Mouse (Mus musculus) CD4-positive helper T cell, adult 2 months (primary cell): ENCODE data around the gene Hdgfl2.
A peak's percentile ranks its signal among the peaks of the same experiment; 100 is the strongest.

Experiments used
- DNase-seq: peaks from one replicate; pipeline ENCODE4 v3.0.0-alpha.2; 2012; ENCODE audit warnings: low read depth, missing footprints, low spot score

Gene Hdgfl2

GRCm38 (mm10) chr17:56125276-56125630, 45.8 kb downstream of the Hdgfl2 start:
- no peak for DNase-seq

DNA sequence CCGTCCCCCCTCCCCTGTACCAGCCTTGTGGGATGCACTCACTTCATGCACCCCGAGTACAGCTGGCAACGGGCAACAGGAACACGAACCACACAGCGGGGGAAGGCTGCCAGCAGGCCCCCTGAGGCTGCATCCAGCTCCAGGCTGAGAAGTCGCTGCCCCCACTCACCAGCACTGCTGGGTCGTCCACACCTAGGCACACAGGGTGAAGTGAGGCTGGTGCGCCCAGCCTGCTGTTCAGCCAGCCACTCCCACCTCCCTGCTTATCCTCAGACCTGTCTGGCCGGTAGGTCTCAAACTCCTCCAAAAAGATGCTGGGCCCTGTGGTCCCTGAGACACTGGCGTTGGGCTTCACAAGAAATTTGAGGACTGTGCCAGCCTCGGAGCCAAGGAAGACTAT, 46.7 kb downstream of the Hdgfl2 start:
- DNase-seq, result no peak

DNA sequence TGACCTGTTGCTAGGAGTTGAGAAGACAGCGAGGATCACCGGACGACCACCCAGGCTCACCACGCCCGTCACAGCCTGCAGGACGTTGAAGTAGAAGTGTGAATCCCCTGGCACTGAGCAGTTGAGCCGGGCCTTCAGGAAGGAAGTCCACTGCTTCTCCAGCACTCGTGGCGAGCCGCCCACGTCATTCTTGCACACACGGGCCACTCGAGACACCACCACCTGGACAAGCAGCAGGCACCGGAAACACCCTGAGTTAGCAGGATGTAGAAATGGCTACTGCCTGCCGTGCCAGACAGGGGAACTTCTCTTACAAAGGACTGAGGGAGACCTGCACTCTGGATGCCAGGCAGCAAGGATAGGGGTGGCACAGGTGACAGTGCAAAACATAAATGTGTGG, 48.8 kb downstream of the Hdgfl2 start:
- no peak for DNase-seq

DNA sequence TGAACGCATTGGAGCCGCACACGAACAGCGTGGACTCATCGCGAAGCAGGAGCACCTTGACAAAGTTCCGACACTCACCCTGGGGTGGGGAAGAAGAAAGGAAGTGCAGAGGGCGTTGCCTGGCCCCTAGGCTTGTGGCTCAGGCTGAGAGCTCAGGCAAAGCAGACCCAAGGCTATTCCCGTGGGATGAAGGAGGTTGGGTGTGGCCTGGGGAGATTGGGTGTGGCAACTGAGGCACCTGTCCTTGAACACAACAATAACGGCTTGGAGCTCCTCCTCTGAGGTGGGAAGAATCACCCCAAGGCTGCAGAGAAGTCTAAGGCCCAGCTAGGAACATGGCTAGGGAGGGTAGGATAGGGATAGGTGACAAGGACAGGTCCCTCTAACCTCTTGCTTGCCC, 51.7 kb downstream of the Hdgfl2 start:
- no peak for DNase-seq

DNA sequence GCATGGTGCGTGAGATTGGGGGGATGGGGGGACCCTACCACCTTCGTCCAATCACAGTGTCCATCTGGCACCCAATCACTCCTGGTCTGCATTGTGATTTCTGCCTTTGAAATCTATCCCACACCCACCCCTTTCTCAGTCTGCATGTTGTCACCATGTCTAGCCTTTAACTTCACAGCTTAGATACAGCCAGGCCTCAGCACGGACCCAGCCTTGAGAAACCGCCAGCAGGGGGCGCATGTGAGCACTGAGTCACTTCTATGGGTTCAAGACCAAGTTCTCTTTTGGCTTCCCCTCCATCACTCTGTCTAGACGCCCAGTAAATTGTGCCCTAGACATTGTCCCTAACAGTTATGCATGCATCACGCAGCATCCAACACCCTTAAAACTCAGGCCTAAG, 52.4 kb downstream of the Hdgfl2 start:
- peak; percentile 72 for DNase-seq

DNA sequence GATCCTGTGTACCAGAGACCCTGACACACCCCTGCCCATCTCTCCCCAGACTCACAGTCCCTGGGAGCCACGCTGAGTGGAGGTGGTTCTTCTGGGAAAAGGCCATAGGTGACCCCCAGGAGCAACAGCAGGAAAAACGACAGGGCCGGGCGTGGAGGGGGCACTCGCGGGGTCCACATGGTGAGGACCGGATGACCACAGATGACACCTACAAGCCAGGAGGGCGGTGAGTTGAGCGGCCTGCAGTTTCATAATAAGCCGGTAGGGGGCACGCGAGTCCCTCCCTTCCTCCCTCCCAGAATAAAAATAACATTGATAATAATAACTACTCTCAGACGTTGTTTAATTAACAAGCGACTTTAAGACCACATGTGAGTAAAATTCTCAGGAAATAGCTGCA, 53.2 kb downstream of the Hdgfl2 start:
- peak; percentile 76 for DNase-seq

GRCm38 (mm10) chr17:56133457-56134363, 54.3 kb downstream of the Hdgfl2 start:
- DNase-seq, result peak; percentile 53

DNA sequence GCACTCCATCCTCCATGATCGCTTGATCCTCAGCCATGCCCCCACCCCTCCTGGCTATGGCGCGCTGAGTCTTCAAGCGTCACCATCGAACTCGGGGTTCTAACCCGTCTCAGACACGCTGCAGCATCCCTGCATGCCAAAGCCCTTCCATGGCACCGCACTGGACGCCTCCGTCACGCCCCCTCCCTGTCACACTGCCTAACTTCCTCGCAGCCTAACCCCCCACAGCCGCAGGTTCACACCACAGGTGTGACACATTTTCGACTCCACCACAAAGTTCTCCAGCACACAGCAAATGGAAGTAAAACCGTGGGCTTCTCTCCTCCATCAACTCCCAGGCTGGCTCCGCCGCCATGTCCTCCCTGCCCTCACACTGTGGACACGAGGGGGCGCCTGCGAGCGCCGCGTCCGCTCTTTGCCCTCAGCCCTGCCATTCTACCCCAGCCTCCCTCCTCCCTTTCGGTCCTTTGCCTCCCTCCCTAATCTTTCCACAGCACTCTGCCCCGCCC, 55.1 kb downstream of the Hdgfl2 start:
- peak; percentile 80 for DNase-seq

DNA sequence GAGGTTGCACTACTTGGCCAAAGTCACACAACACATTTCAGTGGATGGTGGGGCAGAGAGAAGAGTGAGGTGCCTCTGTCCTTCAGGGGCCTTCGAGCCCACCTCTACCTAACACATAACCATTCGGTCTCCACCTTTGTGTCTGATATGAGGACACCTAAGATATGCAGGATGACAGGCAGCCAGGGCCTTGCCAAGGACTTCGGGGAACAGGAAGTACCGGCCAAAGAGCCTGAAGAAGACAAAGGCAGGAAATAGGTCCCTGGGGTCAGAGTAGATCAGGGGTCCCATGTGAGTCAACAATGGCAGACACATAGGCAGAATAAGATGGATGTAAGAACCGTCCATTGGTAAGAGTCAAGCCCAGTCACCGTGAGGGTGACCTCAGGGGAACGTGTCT, 57.1 kb downstream of the Hdgfl2 start:
- DNase-seq, result no peak

GRCm38 (mm10) chr17:56137839-56138613, 58.6 kb downstream of the Hdgfl2 start:
- DNase-seq, result no peak

GRCm38 (mm10) chr17:56139355-56139754, 59.9 kb downstream of the Hdgfl2 start:
- DNase-seq, result no peak

DNA sequence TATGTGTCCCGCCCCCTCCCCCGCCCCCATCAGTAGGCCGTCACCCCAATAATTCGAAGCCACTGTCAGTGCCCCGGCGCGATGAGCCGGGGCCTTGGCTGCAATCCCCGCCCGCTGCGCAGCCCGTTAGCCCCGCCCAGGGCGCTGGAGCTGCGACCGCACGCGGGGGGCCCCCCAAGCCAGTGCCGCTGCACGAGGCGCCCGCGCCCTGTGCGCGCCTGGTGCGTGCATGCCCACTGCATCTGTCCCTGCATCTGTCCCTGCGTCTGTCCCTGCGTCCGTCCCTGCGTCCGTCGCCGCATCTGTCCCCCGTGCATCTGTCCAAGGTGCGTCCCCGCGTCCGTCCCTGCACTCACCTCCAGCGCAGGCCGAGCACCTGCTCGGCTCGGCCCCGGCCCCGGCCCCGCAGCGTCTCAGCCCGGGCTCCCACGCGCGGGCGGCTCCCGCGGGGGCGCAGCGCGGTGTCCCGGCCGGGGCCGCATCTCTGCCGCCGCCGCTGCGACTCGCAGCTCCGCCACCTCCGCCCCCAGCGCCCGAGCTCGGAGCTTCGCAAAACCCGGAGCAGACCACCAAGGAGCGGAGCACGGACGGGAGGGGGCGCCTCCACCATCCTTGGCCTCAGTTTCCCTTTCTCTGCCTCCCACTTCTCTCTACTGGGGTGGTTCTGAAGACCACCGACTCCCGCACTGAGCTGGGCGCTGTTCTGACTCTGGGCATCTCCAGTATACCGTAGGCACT, 60.6 kb downstream of the Hdgfl2 start, which contains the start of gene Sema6b:
Sema6b (minus strand) TSS at position 486 of the 738 bp plus-strand sequence.
- peak; percentile 48 for DNase-seq

- DNase-seq, result no peak
Observed at GRCm38 (mm10) chr17:56141702-56142605, 62.5 kb downstream of the Hdgfl2 start.

GRCm38 (mm10) chr17:56144546-56144945, 65.1 kb downstream of the Hdgfl2 start:
- no peak for DNase-seq

GRCm38 (mm10) chr17:56146131-56146530, 66.7 kb downstream of the Hdgfl2 start:
- no peak for DNase-seq

GRCm38 (mm10) chr17:56147420-56147819, 68.0 kb downstream of the Hdgfl2 start:
- DNase-seq, result no peak

- DNase-seq, result no peak
Observed at GRCm38 (mm10) chr17:56148280-56148679, 68.8 kb downstream of the Hdgfl2 start.

GRCm38 (mm10) chr17:56148790-56149618, 69.6 kb downstream of the Hdgfl2 start:
- DNase-seq, result no peak

DNA sequence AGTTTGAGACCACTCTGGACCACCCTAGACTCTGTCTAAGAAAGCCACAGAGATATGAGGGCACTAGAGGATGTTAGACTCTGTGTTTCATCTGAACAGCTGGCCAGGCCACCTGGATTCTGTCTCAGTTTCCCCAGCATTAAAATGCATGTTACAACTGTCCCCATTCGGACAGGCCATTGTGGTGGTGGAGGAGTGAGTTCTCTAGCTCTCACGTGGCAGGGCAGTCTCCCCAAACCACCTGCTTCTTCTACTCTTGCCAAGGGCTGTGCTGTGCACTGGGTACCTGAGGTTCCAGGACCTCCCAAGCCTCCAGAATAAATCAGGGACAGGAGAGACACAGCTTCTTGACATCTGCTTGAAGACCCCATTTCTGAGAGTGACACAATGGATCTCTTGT, 70.5 kb downstream of the Hdgfl2 start:
- no peak for DNase-seq
